Mouse (Mus musculus) CH12.LX (cell line): ENCODE results near the gene Wee2. TPM values are rescaled to one million over a fixed set of nuclear protein-coding genes. Genes with fewer than 3 reads are reported as not detected.

Experiments
- DNase-seq: peaks from one replicate; pipeline ENCODE4 v3.0.0-alpha.2; 2013; ENCODE audit errors: extremely low read depth
- H3K27ac ChIP-seq: 2 replicates; pipeline ENCODE4 v1.5.1; 2012; ENCODE audit warnings: low read depth, mild to moderate bottlenecking, control low read depth, moderate library complexity; ENCODE audit not compliant: insufficient read depth
- H3K27me3 ChIP-seq: replicated peaks from 2 replicates; pipeline ENCODE3; 2012; ENCODE audit warnings: inconsistent platforms
- H3K36me3 ChIP-seq, 2 experiments: replicated peaks in 1 of 2; 2 replicates each; pipeline versions ENCODE3 to v1.6.1; 2012; ENCODE audit warnings: inconsistent platforms in 1 of 2, low read length in 1 of 2, mild to moderate bottlenecking in 1 of 2, mixed read lengths in 1 of 2, moderate library complexity in 1 of 2; ENCODE audit not compliant: control insufficient read depth in 1 of 2, insufficient read depth in 1 of 2
- H3K4me1 ChIP-seq, 2 experiments: 2 replicates each; pipeline ENCODE4 v1.6.1; 2012; ENCODE audit warnings: inconsistent platforms in 1 of 2, moderate library complexity in 1 of 2; ENCODE audit not compliant: insufficient read depth in 2 of 2, control insufficient read depth in 1 of 2
- H3K4me2 ChIP-seq: 2 replicates; pipeline ENCODE4 v1.6.1; 2012; ENCODE audit warnings: low read depth, mild to moderate bottlenecking, control low read depth; ENCODE audit not compliant: poor library complexity, insufficient read depth, severe bottlenecking
- H3K4me3 ChIP-seq, 3 experiments: fragments of 150-350 bp in 1 of 3; sonication (generic) in 1 of 3; replicated peaks in 1 of 3; 2 replicates each; pipeline versions ENCODE3 to v1.5.1; 2011 to 2012; ENCODE audit warnings: low read depth in 2 of 3, low read length in 2 of 3, mild to moderate bottlenecking in 2 of 3, moderate library complexity in 2 of 3, control low read depth in 1 of 3, improper control_type of control experiment in 1 of 3, inconsistent platforms in 1 of 3, mixed read lengths in 1 of 3; ENCODE audit not compliant: poor library complexity in 1 of 3
- H3K79me2 ChIP-seq: replicated peaks from 2 replicates; pipeline ENCODE4 v1.6.1; 2012; ENCODE audit warnings: mild to moderate bottlenecking, moderate library complexity; ENCODE audit not compliant: control insufficient read depth, poor library complexity, insufficient read depth, severe bottlenecking; ENCODE audit errors: extremely low read depth
- H3K9ac ChIP-seq: 2 replicates; pipeline ENCODE4 v1.6.1; 2012; ENCODE audit warnings: low read depth, mild to moderate bottlenecking, control low read depth, moderate library complexity; ENCODE audit not compliant: insufficient read depth
- H3K9me3 ChIP-seq: replicated peaks from 2 replicates; pipeline ENCODE3; 2012; ENCODE audit warnings: low read length, inconsistent platforms, mixed read lengths
- BHLHE40 ChIP-seq: IDR thresholded peaks from 2 replicates; pipeline ENCODE4 v1.6.1; 2011; ENCODE audit warnings: mild to moderate bottlenecking, low read depth, low read length, improper control_type of control experiment
- CHD1 ChIP-seq: IDR thresholded peaks from 2 replicates; pipeline ENCODE4 v1.6.1; 2012; ENCODE audit warnings: low read depth, low read length, improper control_type of control experiment, inconsistent platforms
- CTCF ChIP-seq, 2 experiments: IDR thresholded peaks in 1 of 2; conservative IDR thresholded peaks in 1 of 2; 2 replicates each; pipeline ENCODE4 v1.5.1; 2011 to 2012; ENCODE audit warnings: low read depth in 2 of 2, low read length in 2 of 2, improper control_type of control experiment in 1 of 2, inconsistent platforms in 1 of 2, mild to moderate bottlenecking in 1 of 2, moderate library complexity in 1 of 2
- ELF1 ChIP-seq: IDR thresholded peaks from 2 replicates; pipeline ENCODE4 v1.6.1; 2014; ENCODE audit warnings: low read depth, mild to moderate bottlenecking, inconsistent platforms, low read length, improper control_type of control experiment
- EP300 ChIP-seq: IDR thresholded peaks from 2 replicates; pipeline ENCODE4 v1.6.1; 2011; ENCODE audit warnings: low read length, improper control_type of control experiment
- ETS1 ChIP-seq: conservative IDR thresholded peaks from 2 replicates; pipeline ENCODE4 v1.6.1; 2012; ENCODE audit warnings: low read depth, mild to moderate bottlenecking, inconsistent platforms, low read length, improper control_type of control experiment, moderate library complexity
- GABPA ChIP-seq: IDR thresholded peaks from 2 replicates; pipeline ENCODE4 v1.6.1; 2012; ENCODE audit warnings: low read depth, low read length, improper control_type of control experiment, inconsistent platforms; ENCODE audit not compliant: insufficient replicate concordance
- HCFC1 ChIP-seq: IDR thresholded peaks from 2 replicates; pipeline ENCODE4 v1.6.1; 2012; ENCODE audit warnings: low read depth, mild to moderate bottlenecking, inconsistent platforms, low read length, improper control_type of control experiment
- IRF4 ChIP-seq: IDR thresholded peaks from 2 replicates; pipeline ENCODE4 v1.6.1; 2014; ENCODE audit warnings: low read depth, mild to moderate bottlenecking, inconsistent platforms, low read length, improper control_type of control experiment
- JUND ChIP-seq: conservative IDR thresholded peaks from 2 replicates; pipeline ENCODE4 v1.6.1; 2011; ENCODE audit warnings: low read depth, low read length, improper control_type of control experiment
- MAFK ChIP-seq: IDR thresholded peaks from 2 replicates; pipeline ENCODE4 v1.6.1; 2011; ENCODE audit warnings: low read length, improper control_type of control experiment; ENCODE audit not compliant: insufficient replicate concordance
- MAZ ChIP-seq: IDR thresholded peaks from 2 replicates; pipeline ENCODE4 v1.6.1; 2012; ENCODE audit warnings: low read depth, mild to moderate bottlenecking, inconsistent platforms, low read length, improper control_type of control experiment, moderate library complexity
- MXI1 ChIP-seq: IDR thresholded peaks from 2 replicates; pipeline ENCODE4 v1.6.1; 2011; ENCODE audit warnings: mild to moderate bottlenecking, low read depth, low read length, improper control_type of control experiment
- NELFE ChIP-seq: IDR thresholded peaks from 2 replicates; pipeline ENCODE4 v1.6.1; 2011; ENCODE audit warnings: low read depth, low read length, improper control_type of control experiment
- PAX5 ChIP-seq: IDR thresholded peaks from 2 replicates; pipeline ENCODE4 v1.6.1; 2012; ENCODE audit warnings: low read length, inconsistent platforms, mixed read lengths
- POLR2AphosphoS2 ChIP-seq: IDR thresholded peaks from 2 replicates; pipeline ENCODE4 v1.6.1; 2011; ENCODE audit warnings: low read depth, low read length, improper control_type of control experiment
- RAD21 ChIP-seq: IDR thresholded peaks from 2 replicates; pipeline ENCODE4 v1.6.1; 2011; ENCODE audit warnings: low read depth, mild to moderate bottlenecking, low read length, improper control_type of control experiment, moderate library complexity
- SIN3A ChIP-seq: IDR thresholded peaks from 2 replicates; pipeline ENCODE4 v1.6.1; 2012; ENCODE audit warnings: low read length, improper control_type of control experiment, inconsistent platforms
- SMC3 ChIP-seq: IDR thresholded peaks from 2 replicates; pipeline ENCODE4 v1.6.1; 2011; ENCODE audit warnings: low read depth, low read length, improper control_type of control experiment
- TBP ChIP-seq: conservative IDR thresholded peaks from 2 replicates; pipeline ENCODE4 v1.6.1; 2011; ENCODE audit warnings: low read depth, low read length, improper control_type of control experiment
- TCF12 ChIP-seq: IDR thresholded peaks from 2 replicates; pipeline ENCODE4 v1.6.1; 2014; ENCODE audit warnings: low read depth, mild to moderate bottlenecking, inconsistent platforms, low read length, improper control_type of control experiment
- UBTF ChIP-seq: IDR thresholded peaks from 2 replicates; pipeline ENCODE4 v1.6.1; 2012; ENCODE audit warnings: low read depth, mild to moderate bottlenecking, inconsistent platforms, low read length, improper control_type of control experiment, moderate library complexity
- USF1 ChIP-seq: IDR thresholded peaks from 2 replicates; pipeline ENCODE4 v1.6.1; 2014; ENCODE audit warnings: low read depth, mild to moderate bottlenecking, inconsistent platforms, low read length, improper control_type of control experiment
- USF2 ChIP-seq: conservative IDR thresholded peaks from 2 replicates; pipeline ENCODE4 v1.6.1; 2011; ENCODE audit warnings: low read depth, low read length, improper control_type of control experiment
- ZC3H11A ChIP-seq: IDR thresholded peaks from 2 replicates; pipeline ENCODE4 v1.6.1; 2012; ENCODE audit warnings: low read depth, mild to moderate bottlenecking, inconsistent platforms, low read length, improper control_type of control experiment
- ZKSCAN1 ChIP-seq: IDR thresholded peaks from 2 replicates; pipeline ENCODE4 v1.6.1; 2012; ENCODE audit warnings: low read depth, inconsistent platforms, low read length, improper control_type of control experiment, borderline replicate concordance
- dilution Hi-C: fragments of 300-500 bp; cut with MboI; formaldehyde crosslinking; loops from 2 replicates; pipeline ENCODE4 v1.14.3; 2020; ENCODE audit warnings: low sequenced_read_pairs; ENCODE audit not compliant: extremely low pct_unique_long_range_greater_than_20kb, extremely low pct_ligation_motif_present
- in situ Hi-C: fragments of 300-500 bp; cut with MboI; formaldehyde crosslinking; loops from 3 replicates; pipeline ENCODE4 v1.14.3; 2019; ENCODE audit warnings: low sequenced_read_pairs, low pct_ligation_motif_present, low pct_unique_long_range_greater_than_20kb, mixed read lengths
- polyA plus RNA-seq: library from polyadenylated mRNA; unstranded; fragments of >175 nt; gene quantifications from 2 replicates; pipeline ENCODE4 v1.2.1, GENCODE M21; 2012; ENCODE audit warnings: low read depth; ENCODE audit not compliant: insufficient read length
- total RNA-seq, 2 experiments: library from RNA; depleted of rRNA; stranded (reverse); fragments of 300-350 nt in 1 of 2; fragments of >200 nt in 1 of 2; gene quantifications; 2 replicates each; pipeline ENCODE4 v1.2.3; 2012 to 2014

The Wee2 gene
- total and polyA plus RNA-seq, 3 experiments, result not detected

- no peak overlapping the region for H3K4me3 ChIP-seq
- in situ Hi-C loops, result no loop called here
- H3K9ac ChIP-seq, result no peak overlapping the region
- H3K27me3 ChIP-seq, result no peaks in the 10 kb centered on the region
- TF ChIP-seq ETS1 (no peak), HCFC1 (no peak), POLR2AphosphoS2 (no peak), BHLHE40 (no peak), USF1 (no peak), CTCF (conservative IDR thresholded peaks at IDR 0.05 in 1 of 2, IDR thresholded peaks at IDR 0.05 in 1 of 2; ENCODE audit: low read depth in 2 of 2, low read length in 2 of 2) (no peak), TCF12 (no peak), USF2 (no peak), EP300 (no peak), MAFK (no peak)
- H3K27ac ChIP-seq, result no peak overlapping the region
- peaks cover 0 to 22% of the 10 kb centered on the region in 2 experiments; a peak in 2 of 4 replicates for H3K4me1 ChIP-seq
- H3K36me3 ChIP-seq, result peaks cover 13 to 69% of the 10 kb centered on the region in 2 experiments
- no peak for DNase-seq
- H3K9me3 ChIP-seq, result no peaks in the 10 kb centered on the region
- H3K4me2 ChIP-seq, result no peak overlapping the region
- dilution Hi-C loops, result no loop called here
- no peaks in the 10 kb centered on the region for H3K79me2 ChIP-seq
These were observed 27.8 kb upstream of the Wee2 start for GRCm38 (mm10) chr6:40411085-40411484.

- no peaks in the 10 kb centered on the region for H3K9me3 ChIP-seq
- H3K79me2 ChIP-seq, result no peaks in the 10 kb centered on the region
- dilution Hi-C loops, result no loop called here
These were observed 25.8 kb upstream of the Wee2 start for GRCm38 (mm10) chr6:40413046-40413445.

GRCm38 (mm10) chr6:40413565-40413964, 25.3 kb upstream of the Wee2 start:
- H3K9ac ChIP-seq, result no peak overlapping the region
- no peak overlapping the region for H3K27ac ChIP-seq
- H3K4me1 ChIP-seq, result peaks cover 0 to 16% of the 10 kb centered on the region in 2 experiments; a peak in 2 of 4 replicates
- no peaks in the 10 kb centered on the region for H3K79me2 ChIP-seq
- H3K9me3 ChIP-seq, result no peaks in the 10 kb centered on the region
- no peak for DNase-seq
- no peaks in the 10 kb centered on the region for H3K27me3 ChIP-seq
- no peak overlapping the region for H3K4me3 ChIP-seq
- H3K4me2 ChIP-seq, result no peak overlapping the region
- peaks cover 4 to 58% of the 10 kb centered on the region in 2 experiments for H3K36me3 ChIP-seq
- in situ Hi-C loops (no loop called here), dilution Hi-C loops (no loop called here)
- TF ChIP-seq SMC3, result no peak
- no peak for TF ChIP-seq TBP
- no peak for TF ChIP-seq UBTF
- no peak for TF ChIP-seq CHD1
- no peak for TF ChIP-seq BHLHE40
- TF ChIP-seq GABPA, result no peak
- TF ChIP-seq RAD21, result no peak
- TF ChIP-seq CTCF (conservative IDR thresholded peaks at IDR 0.05 in 1 of 2, IDR thresholded peaks at IDR 0.05 in 1 of 2; ENCODE audit: low read depth in 2 of 2, low read length in 2 of 2), result no peak
- no peak for TF ChIP-seq NELFE
- no peak for TF ChIP-seq ELF1
- TF ChIP-seq ZC3H11A, result no peak
- TF ChIP-seq JUND, result no peak
- TF ChIP-seq ETS1, result no peak
- no peak for TF ChIP-seq EP300
- TF ChIP-seq ZKSCAN1, result no peak

More at GRCm38 (mm10) chr6:40413046-40413445, 25.8 kb upstream of the Wee2 start:
- Histone ChIP-seq H3K36me3 (peaks cover 7 to 58% of the 10 kb centered on the region in 2 experiments), H3K4me2 (no peak overlapping the region), H3K27ac (no peak overlapping the region), H3K9ac (no peak overlapping the region), H3K27me3 (no peaks in the 10 kb centered on the region), H3K4me1 (peaks cover 0 to 16% of the 10 kb centered on the region in 2 experiments; a peak in 2 of 4 replicates), H3K4me3 (no peak overlapping the region)
- no peak for DNase-seq
- TF ChIP-seq USF1, result no peak
- no peak for TF ChIP-seq SIN3A
- no peak for TF ChIP-seq MXI1
- TF ChIP-seq HCFC1, result no peak
- TF ChIP-seq BHLHE40, result no peak
- TF ChIP-seq GABPA, result no peak
- no peak for TF ChIP-seq MAZ
- no peak for TF ChIP-seq EP300
- no peak for TF ChIP-seq IRF4
- TF ChIP-seq PAX5, result no peak
- no peak for TF ChIP-seq RAD21
- in situ Hi-C loops, result no loop called here
